In genomic region chr3:6106659-6107058, GRCm38 (mm10) we compare ENCODE assay signal across 8 mouse cellular contexts.
DNase-seq lines count a peak whose midpoint lies in the region; ATAC-seq lines count a peak whose summit lies in the region.

No protein-coding gene starts in this region.

- H3K9me3 ChIP-seq in heart, embryonic 11.5 days (replicated peaks; ENCODE audit: control insufficient read depth, low read length), result no peaks in the 10 kb centered on the region
- H3K9me3 ChIP-seq in hindbrain, embryonic 16.5 days (ENCODE audit: control insufficient read depth, low read length), result no peaks in the 10 kb centered on the region

- no peaks in the 10 kb centered on the region for H3K4me1 ChIP-seq in heart, embryonic 11.5 days (ENCODE audit: control insufficient read depth, insufficient read depth, low read length)
- H3K4me1 ChIP-seq in hindbrain, embryonic 16.5 days (ENCODE audit: control insufficient read depth, insufficient read depth, low read depth, low read length), result no peaks in the 10 kb centered on the region

- ATAC-seq in heart, embryonic 11.5 days (replicated peaks; ENCODE audit: insufficient number of reproducible peaks, low FRiP score, low TSS enrichment), result no peak
- ATAC-seq in hindbrain, embryonic 16.5 days, result peak; percentile 77

- H3K4me3 ChIP-seq in heart, embryonic 11.5 days (ENCODE audit: low read depth, low read length), result no peak overlapping the region
- no peak overlapping the region for H3K4me3 ChIP-seq in hindbrain, embryonic 16.5 days (ENCODE audit: low read length)

- no peaks in the 10 kb centered on the region for H3K27me3 ChIP-seq in heart, embryonic 11.5 days (ENCODE audit: control insufficient read depth, insufficient read depth, low read length)
- no peaks in the 10 kb centered on the region for H3K27me3 ChIP-seq in hindbrain, embryonic 16.5 days (replicated peaks; ENCODE audit: control insufficient read depth, insufficient read depth, low read length)

- H3K4me2 ChIP-seq in heart, embryonic 11.5 days, result no peak overlapping the region
- H3K4me2 ChIP-seq in hindbrain, embryonic 16.5 days (ENCODE audit: low read length), result no peak overlapping the region

- H3K36me3 ChIP-seq in heart, embryonic 11.5 days (ENCODE audit: control insufficient read depth, insufficient read depth, low read length), result no peaks in the 10 kb centered on the region
- no peaks in the 10 kb centered on the region for H3K36me3 ChIP-seq in hindbrain, embryonic 16.5 days (ENCODE audit: control insufficient read depth, insufficient read depth, low read length)

- H3K27ac ChIP-seq in heart, embryonic 11.5 days (ENCODE audit: low read depth, low read length), result no peak overlapping the region
- no peak overlapping the region for H3K27ac ChIP-seq in hindbrain, embryonic 16.5 days (ENCODE audit: low read depth, low read length)

- peak; percentile 6 for DNase-seq in heart, postnatal 4 days
- peak; percentile 63 for DNase-seq in 416B (ENCODE audit: low read depth)
- DNase-seq in brain, adult 2 months (ENCODE audit: low read depth, low spot score), result peak; percentile 62
- DNase-seq in retina, postnatal 1 day, result peak; percentile 75
- no peak for DNase-seq in kidney, postnatal 4 days
- no peak for DNase-seq in ovary, postnatal 10 days (ENCODE audit: low spot score)

- 8% methylated on average over 2 of the region's 2 CpGs for WGBS in heart, embryonic 11.5 days (ENCODE audit: insufficient replicate concordance)
- WGBS in hindbrain, embryonic 16.5 days, result 6% methylated on average over 2 of the region's 2 CpGs

- no peak overlapping the region for H3K9ac ChIP-seq in heart, embryonic 11.5 days (ENCODE audit: low read depth, low read length)
- H3K9ac ChIP-seq in hindbrain, embryonic 16.5 days (ENCODE audit: low read depth, low read length), result no peak overlapping the region

Comparison
In these comparisons a context has a peak if more than half of its experiments do, and no peak if none do; other contexts are left out.
1. DNase-seq: peak in heart, postnatal 4 days (single experiment), 416B (single experiment), brain, adult 2 months (single experiment) and retina, postnatal 1 day (single experiment); none in kidney, postnatal 4 days (0 of 2) and ovary, postnatal 10 days (single experiment).